Mouse (Mus musculus): ENCODE data around the gene Chrna5. TPM values are rescaled to one million over a fixed set of nuclear protein-coding genes. Genes with fewer than 3 reads are reported as not detected.

Chrna5 gene
- total and polyA plus RNA-seq, 3 experiments = not detected

- Histone ChIP-seq H3K9me3 (replicated peaks; ENCODE audit: insufficient read depth, low read length) (no peaks in the 10 kb centered on the region), H3K27me3 (ENCODE audit: control insufficient read depth in 1 of 2, insufficient read depth in 2 of 2, low read length in 2 of 2) (no peaks in the 10 kb centered on the region; a peak in 1 of 4 replicates), H3K4me3 (ENCODE audit: control insufficient read depth in 1 of 2, insufficient read depth in 1 of 2, low read depth in 2 of 2, low read length in 2 of 2) (no peak overlapping the region), H3K4me1 (ENCODE audit: control insufficient read depth in 1 of 2, insufficient read depth in 2 of 2, low read length in 2 of 2) (no peaks in the 10 kb centered on the region), H3K27ac (ENCODE audit: control insufficient read depth, low read depth, low read length) (no peak overlapping the region), H3K36me3 (ENCODE audit: control insufficient read depth in 1 of 2, insufficient read depth in 2 of 2, low read length in 2 of 2) (no peaks in the 10 kb centered on the region), H3K9ac (ENCODE audit: control insufficient read depth, low read depth, low read length, poor library complexity, severe bottlenecking) (no peak overlapping the region), H3K79me2 (ENCODE audit: control insufficient read depth, insufficient read depth, low read length, poor library complexity) (no peaks in the 10 kb centered on the region)
- TF ChIP-seq TAL1 (IDR thresholded peaks at IDR 0.05; ENCODE audit: low read length) (no peak), GABPA (IDR thresholded peaks at IDR 0.05; ENCODE audit: low read depth, low read length) (no peak), POLR2AphosphoS5 (IDR thresholded peaks at IDR 0.05; ENCODE audit: borderline replicate concordance, low read depth, low read length) (no peak), BHLHE40 (IDR thresholded peaks at IDR 0.05; ENCODE audit: borderline replicate concordance, low read depth, low read length) (no peak), SMC3 (IDR thresholded peaks at IDR 0.05; ENCODE audit: low read depth, low read length) (no peak), RAD21 (IDR thresholded peaks at IDR 0.05; ENCODE audit: low read depth, low read length) (no peak), ZKSCAN1 (IDR thresholded peaks at IDR 0.05; ENCODE audit: low read depth, low read length) (no peak), SIN3A (IDR thresholded peaks at IDR 0.05; ENCODE audit: low read length) (no peak), RCOR1 (IDR thresholded peaks at IDR 0.05; ENCODE audit: low read depth, low read length) (no peak), CHD1 (IDR thresholded peaks at IDR 0.05; ENCODE audit: low read depth, low read length) (no peak), NELFE (IDR thresholded peaks at IDR 0.05; ENCODE audit: low read depth, low read length) (no peak), ZMIZ1 (IDR thresholded peaks at IDR 0.05; ENCODE audit: low read depth, low read length) (no peak), ETS1 (IDR thresholded peaks at IDR 0.05; ENCODE audit: low read depth, low read length) (no peak), GATA1 (IDR thresholded peaks at IDR 0.05; ENCODE audit: low read depth, low read length) (no peak), NRF1 (IDR thresholded peaks at IDR 0.05; ENCODE audit: insufficient read depth, low read depth, low read length, poor library complexity, severe bottlenecking) (no peak), ZC3H11A (IDR thresholded peaks at IDR 0.05; ENCODE audit: low read depth, low read length) (no peak), POLR2A (IDR thresholded peaks at IDR 0.05; ENCODE audit: control insufficient read depth in 1 of 2, insufficient read depth in 1 of 2, low read depth in 1 of 2, low read length in 2 of 2, poor library complexity in 1 of 2) (no peak), CTCF (IDR thresholded peaks at IDR 0.05 in 2 of 3, conservative IDR thresholded peaks at IDR 0.05 in 1 of 3; ENCODE audit: control insufficient read depth in 1 of 3, insufficient read depth in 1 of 3, low read depth in 2 of 3, low read length in 3 of 3, poor library complexity in 1 of 3, severe bottlenecking in 1 of 3) (no peak), JUND (IDR thresholded peaks at IDR 0.05; ENCODE audit: low read depth, low read length) (no peak), MYB (IDR thresholded peaks at IDR 0.05; ENCODE audit: low read depth, low read length) (no peak)
- no peak for DNase-seq (ENCODE audit: low read depth, low spot score)
Observed at GRCm38 (mm10) chr9:55055386-55055930, 74.8 kb downstream of the Chrna5 start.

Other genes with a start within 250 kb of the Chrna5 start
- 209 and 217 TPM in 2 replicates for gene Wdr61, start 246.4 kb upstream of the Chrna5 start, total RNA-seq (2012; rRNA removed)
- 100 to 1,000 TPM in 1 of 2 experiments, not detected in 1; 182 TPM for gene Wdr61, start 246.4 kb upstream of the Chrna5 start, polyA plus RNA-seq (2012; ENCODE audit: insufficient read depth in 1 of 2, insufficient read length in 2 of 2, low read depth in 1 of 2, low replicate concordance in 2 of 2, missing spikeins in 1 of 2)
- gene Crabp1, start 216.1 kb upstream of the Chrna5 start, total RNA-seq (2012; rRNA removed) = not detected in 2 replicates
- gene Crabp1, start 216.1 kb upstream of the Chrna5 start, polyA plus RNA-seq (2012; ENCODE audit: insufficient read depth in 1 of 2, insufficient read length in 2 of 2, low read depth in 1 of 2, low replicate concordance in 2 of 2, missing spikeins in 1 of 2) = not detected
- gene Ireb2, start 117.1 kb upstream of the Chrna5 start, total RNA-seq (2012; rRNA removed) = 13.8 and 16.0 TPM in 2 replicates
- gene Ireb2, start 117.1 kb upstream of the Chrna5 start, polyA plus RNA-seq (2012; ENCODE audit: insufficient read depth in 1 of 2, insufficient read length in 2 of 2, low read depth in 1 of 2, low replicate concordance in 2 of 2, missing spikeins in 1 of 2) = 10 to 100 TPM; 25.1 to 26.4 TPM
- not detected in 2 replicates for gene Hykk, start 63.6 kb upstream of the Chrna5 start, total RNA-seq (2012; rRNA removed)
- not detected for gene Hykk, start 63.6 kb upstream of the Chrna5 start, polyA plus RNA-seq (2012; ENCODE audit: insufficient read depth in 1 of 2, insufficient read length in 2 of 2, low read depth in 1 of 2, low replicate concordance in 2 of 2, missing spikeins in 1 of 2)
- 319 and 353 TPM in 2 replicates for gene Psma4, start 30.1 kb upstream of the Chrna5 start, total RNA-seq (2012; rRNA removed)
- gene Psma4, start 30.1 kb upstream of the Chrna5 start, polyA plus RNA-seq (2012; ENCODE audit: insufficient read depth in 1 of 2, insufficient read length in 2 of 2, low read depth in 1 of 2, low replicate concordance in 2 of 2, missing spikeins in 1 of 2) = 100 to 1,000 TPM; 310 to 764 TPM
- gene AY074887, start 29.9 kb upstream of the Chrna5 start, total RNA-seq (2012; rRNA removed) = not detected in 2 replicates
- under 1 TPM in 1 of 2 experiments, not detected in 1; 0.32 TPM for gene AY074887, start 29.9 kb upstream of the Chrna5 start, polyA plus RNA-seq (2012; ENCODE audit: insufficient read depth in 1 of 2, insufficient read length in 2 of 2, low read depth in 1 of 2, low replicate concordance in 2 of 2, missing spikeins in 1 of 2)
- not detected in 2 replicates for gene Chrna3, start 45.7 kb downstream of the Chrna5 start, total RNA-seq (2012; rRNA removed)
- gene Chrna3, start 45.7 kb downstream of the Chrna5 start, polyA plus RNA-seq (2012; ENCODE audit: insufficient read depth in 1 of 2, insufficient read length in 2 of 2, low read depth in 1 of 2, low replicate concordance in 2 of 2, missing spikeins in 1 of 2) = not detected
- gene Chrnb4, start 67.9 kb downstream of the Chrna5 start, total RNA-seq (2012; rRNA removed) = not detected in 2 replicates
- under 1 TPM in 1 of 2 experiments, not detected in 1; 0.01 TPM for gene Chrnb4, start 67.9 kb downstream of the Chrna5 start, polyA plus RNA-seq (2012; ENCODE audit: insufficient read depth in 1 of 2, insufficient read length in 2 of 2, low read depth in 1 of 2, low replicate concordance in 2 of 2, missing spikeins in 1 of 2)
- gene Ube2q2, start 168.0 kb downstream of the Chrna5 start, total RNA-seq (2012; rRNA removed) = 17.3 and 21.7 TPM in 2 replicates
- gene Ube2q2, start 168.0 kb downstream of the Chrna5 start, polyA plus RNA-seq (2012; ENCODE audit: insufficient read depth in 1 of 2, insufficient read length in 2 of 2, low read depth in 1 of 2, low replicate concordance in 2 of 2, missing spikeins in 1 of 2) = 10 to 100 TPM in 1 of 2 experiments, not detected in 1; 23.6 TPM
- gene Fbxo22, start 228.0 kb downstream of the Chrna5 start, total RNA-seq (2012; rRNA removed) = 28.2 and 28.4 TPM in 2 replicates
- gene Fbxo22, start 228.0 kb downstream of the Chrna5 start, polyA plus RNA-seq (2012; ENCODE audit: insufficient read depth in 1 of 2, insufficient read length in 2 of 2, low read depth in 1 of 2, low replicate concordance in 2 of 2, missing spikeins in 1 of 2) = 10 to 100 TPM in 1 of 2 experiments, not detected in 1; 25.7 TPM